Mouse (Mus musculus): ENCODE measurements at regions not wholly inside any gene's neighbourhood (a gene's known extent, or its start where the extent isn't known, plus 50 kb on each side); places are given as distances from the start of the nearest gene placed in this dataset.

- DNase-seq, result peak; percentile 94
These were observed 131.9 kb upstream of the Stac start for GRCm38 (mm10) chr9:111822094-111822493.

- DNase-seq, result peak; percentile 59
These were observed 127.3 kb upstream of the Stac start for GRCm38 (mm10) chr9:111817461-111817860.

- DNase-seq, result peak; percentile 72
These were observed 114.8 kb upstream of the Stac start for GRCm38 (mm10) chr9:111804931-111805330.

- no peak for DNase-seq
These were observed 111.2 kb upstream of the Stac start for GRCm38 (mm10) chr9:111801381-111801780.

- peak; percentile 54 for DNase-seq
These were observed 110.7 kb upstream of the Stac start for GRCm38 (mm10) chr9:111800869-111801268.

GRCm38 (mm10) chr9:111778981-111779380 lies 88.8 kb upstream of the Stac start:
- no peak for DNase-seq

GRCm38 (mm10) chr9:111777433-111778135 lies 87.4 kb upstream of the Stac start:
- no peak for DNase-seq

- DNase-seq, result no peak
These were observed 84.1 kb upstream of the Stac start for GRCm38 (mm10) chr9:111774229-111774628.

- no peak for DNase-seq
These were observed 72.7 kb upstream of the Stac start for GRCm38 (mm10) chr9:111762653-111763468.

GRCm38 (mm10) chr9:111755235-111755634 lies 65.1 kb upstream of the Stac start:
- DNase-seq, result peak; percentile 40

- DNase-seq, result peak; percentile 45
These were observed 56.0 kb upstream of the Stac start for GRCm38 (mm10) chr9:111746151-111746550.

GRCm38 (mm10) chr9:111745206-111745605 lies 55.1 kb upstream of the Stac start:
- DNase-seq, result peak; percentile 52

All from heart, adult 11 months (tissue).